Mouse (Mus musculus) thymus, adult 2 months (tissue): ENCODE data around the gene Erich6. TPM values are rescaled to one million over a fixed set of nuclear protein-coding genes. Genes with fewer than 3 reads are reported as not detected.

Experiments used
- DNase-seq: peaks from one replicate; pipeline ENCODE4 v3.0.0; 2021
- H3K27ac ChIP-seq: fragments of 200-500 bp; 2 replicates; pipeline ENCODE4 v1.5.1; 2012; ENCODE audit warnings: low read length, control low read depth; ENCODE audit not compliant: control insufficient read depth, insufficient read depth
- H3K27me3 ChIP-seq: fragments of 200-500 bp; 2 replicates; pipeline ENCODE4 v1.6.1; 2012; ENCODE audit warnings: mild to moderate bottlenecking, low read length, moderate library complexity, mixed read lengths; ENCODE audit not compliant: control insufficient read depth, insufficient read depth
- H3K36me3 ChIP-seq: fragments of 200-500 bp; 2 replicates; pipeline ENCODE4 v1.6.1; 2012; ENCODE audit warnings: mild to moderate bottlenecking, low read length, moderate library complexity; ENCODE audit not compliant: control insufficient read depth, insufficient read depth
- H3K4me1 ChIP-seq: fragments of 200-500 bp; replicated peaks from 2 replicates; pipeline ENCODE4 v1.6.1; 2012; ENCODE audit warnings: low read length; ENCODE audit not compliant: control insufficient read depth, insufficient read depth
- H3K4me3 ChIP-seq: fragments of 200-500 bp; 2 replicates; pipeline ENCODE4 v1.5.1; 2012; ENCODE audit warnings: mild to moderate bottlenecking, low read length, control low read depth, moderate library complexity; ENCODE audit not compliant: control insufficient read depth, insufficient read depth
- CTCF ChIP-seq: fragments of 200-500 bp; IDR thresholded peaks from 2 replicates; pipeline ENCODE4 v1.5.1; 2012; ENCODE audit warnings: mild to moderate bottlenecking, control low read depth, low read length, moderate library complexity, borderline replicate concordance; ENCODE audit not compliant: control insufficient read depth, poor library complexity, insufficient read depth; ENCODE audit errors: extremely low read depth
- POLR2A ChIP-seq: fragments of 200-500 bp; IDR thresholded peaks from 2 replicates; pipeline ENCODE4 v1.6.1; 2012; ENCODE audit warnings: mild to moderate bottlenecking, low read length, control low read depth, moderate library complexity; ENCODE audit not compliant: control insufficient read depth, poor library complexity, insufficient read depth; ENCODE audit errors: extremely low read depth
- WGBS: fragments of 180-500 bp; shearing (Covaris S2); methylation state at CpG from one replicate; pipeline ENCODE4 v1.1.7; 2018; 5-methylcytosine and 5-hydroxymethylcytosine counted together
- polyA plus RNA-seq: library from polyadenylated mRNA; depleted of rRNA; stranded (reverse); fragments of >200 nt; gene quantifications from 2 replicates; pipeline ENCODE4 v1.2.3, GENCODE M21; 2012

The Erich6 gene
- polyA plus RNA-seq, 1 experiment = not detected

- no peaks in the 10 kb centered on the region for H3K36me3 ChIP-seq
- TF ChIP-seq POLR2A = no peak
- no peaks in the 10 kb centered on the region for H3K4me1 ChIP-seq
- no peak overlapping the region for H3K4me3 ChIP-seq
- 56% methylated on average over 5 of the region's 5 CpGs for WGBS
- DNase-seq = peak; percentile 15
- H3K27ac ChIP-seq = no peak overlapping the region
- H3K27me3 ChIP-seq = no peaks in the 10 kb centered on the region
Observed at GRCm38 (mm10) chr3:58653907-58654306, 16.9 kb upstream of the Erich6 start.

GRCm38 (mm10) chr3:58650328-58650727, 13.3 kb upstream of the Erich6 start:
- Histone ChIP-seq H3K36me3 (no peaks in the 10 kb centered on the region), H3K4me1 (no peaks in the 10 kb centered on the region), H3K4me3 (no peak overlapping the region), H3K27ac (no peak overlapping the region), H3K27me3 (no peaks in the 10 kb centered on the region)
- WGBS = 89% methylated on average over 4 of the region's 4 CpGs
- TF ChIP-seq CTCF (no peak), POLR2A (no peak)
- no peak for DNase-seq

DNA sequence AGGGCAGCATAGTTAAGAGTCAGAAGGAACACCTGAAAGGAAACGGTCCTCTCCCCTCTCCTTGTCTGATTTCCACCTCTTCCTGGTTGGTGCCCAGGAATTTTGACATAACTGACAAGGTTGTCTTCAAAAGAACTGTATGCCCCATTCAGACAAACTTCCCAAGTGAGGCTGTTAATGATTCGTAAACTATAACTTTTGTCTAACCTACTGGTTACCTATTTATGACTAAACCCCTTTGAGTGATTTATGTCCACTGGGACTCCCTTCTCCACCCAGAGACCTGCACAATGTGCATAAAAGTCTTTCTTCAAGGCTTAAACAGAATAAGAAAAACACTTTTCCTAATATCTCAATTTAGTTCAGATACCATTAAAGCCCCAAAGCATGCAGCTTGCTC, 10.2 kb upstream of the Erich6 start:
- 88% methylated on average over 2 of the region's 2 CpGs for whole genome bisulfite sequencing
- H3K27ac ChIP-seq = no peak overlapping the region
- H3K4me3 ChIP-seq = no peak overlapping the region
- H3K4me1 ChIP-seq = no peaks in the 10 kb centered on the region
- no peak for DNase-seq
- TF ChIP-seq CTCF (no peak), POLR2A (no peak)
- no peaks in the 10 kb centered on the region for H3K36me3 ChIP-seq
- no peaks in the 10 kb centered on the region for H3K27me3 ChIP-seq

GRCm38 (mm10) chr3:58646180-58646579, 9.2 kb upstream of the Erich6 start:
- DNase-seq = no peak
- H3K4me3 ChIP-seq = no peak overlapping the region
- H3K27ac ChIP-seq = no peak overlapping the region
- H3K4me1 ChIP-seq = no peaks in the 10 kb centered on the region
- H3K36me3 ChIP-seq = no peaks in the 10 kb centered on the region
- no peak for TF ChIP-seq CTCF
- TF ChIP-seq POLR2A = no peak
- H3K27me3 ChIP-seq = no peaks in the 10 kb centered on the region
- 90% methylated on average over 4 of the region's 4 CpGs for WGBS

- no peak for DNase-seq
- WGBS = 92% methylated on average over 2 of the region's 2 CpGs
- no peaks in the 10 kb centered on the region for H3K27me3 ChIP-seq
Observed at GRCm38 (mm10) chr3:58631693-58632092, 5.3 kb downstream of the Erich6 start.

DNA sequence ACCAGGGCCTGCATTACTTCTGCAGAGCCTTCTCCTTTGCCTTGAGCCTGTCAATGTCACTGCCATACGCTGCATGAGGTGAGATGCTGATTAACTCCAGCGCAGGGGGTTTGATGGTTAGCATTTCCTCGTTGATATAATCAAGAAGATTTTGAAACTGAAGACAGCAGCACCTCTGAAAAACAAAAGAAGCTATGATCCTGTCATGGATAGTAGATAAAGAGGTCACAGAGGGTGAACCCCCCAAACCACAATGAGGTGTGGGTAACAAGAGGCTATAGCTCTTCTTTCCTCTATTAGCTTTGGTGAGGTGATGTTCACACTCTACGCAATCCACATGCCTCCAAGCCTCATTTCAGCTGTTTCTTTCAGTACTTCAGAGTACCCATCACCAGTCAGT, 12.0 kb downstream of the Erich6 start:
- H3K36me3 ChIP-seq = no peaks in the 10 kb centered on the region
- TF ChIP-seq POLR2A (no peak), CTCF (no peak)
- H3K27me3 ChIP-seq = no peaks in the 10 kb centered on the region
- no peak overlapping the region for H3K4me3 ChIP-seq
- no peaks in the 10 kb centered on the region for H3K4me1 ChIP-seq
- no peak for DNase-seq
- no peak overlapping the region for H3K27ac ChIP-seq
- WGBS = 71% methylated on average over 4 of the region's 4 CpGs

More at GRCm38 (mm10) chr3:58631693-58632092, 5.3 kb downstream of the Erich6 start:
- TF ChIP-seq CTCF = no peak
- no peak for TF ChIP-seq POLR2A
- no peaks in the 10 kb centered on the region for H3K4me1 ChIP-seq
- H3K4me3 ChIP-seq = no peak overlapping the region
- no peak overlapping the region for H3K27ac ChIP-seq
- no peaks in the 10 kb centered on the region for H3K36me3 ChIP-seq

DNA sequence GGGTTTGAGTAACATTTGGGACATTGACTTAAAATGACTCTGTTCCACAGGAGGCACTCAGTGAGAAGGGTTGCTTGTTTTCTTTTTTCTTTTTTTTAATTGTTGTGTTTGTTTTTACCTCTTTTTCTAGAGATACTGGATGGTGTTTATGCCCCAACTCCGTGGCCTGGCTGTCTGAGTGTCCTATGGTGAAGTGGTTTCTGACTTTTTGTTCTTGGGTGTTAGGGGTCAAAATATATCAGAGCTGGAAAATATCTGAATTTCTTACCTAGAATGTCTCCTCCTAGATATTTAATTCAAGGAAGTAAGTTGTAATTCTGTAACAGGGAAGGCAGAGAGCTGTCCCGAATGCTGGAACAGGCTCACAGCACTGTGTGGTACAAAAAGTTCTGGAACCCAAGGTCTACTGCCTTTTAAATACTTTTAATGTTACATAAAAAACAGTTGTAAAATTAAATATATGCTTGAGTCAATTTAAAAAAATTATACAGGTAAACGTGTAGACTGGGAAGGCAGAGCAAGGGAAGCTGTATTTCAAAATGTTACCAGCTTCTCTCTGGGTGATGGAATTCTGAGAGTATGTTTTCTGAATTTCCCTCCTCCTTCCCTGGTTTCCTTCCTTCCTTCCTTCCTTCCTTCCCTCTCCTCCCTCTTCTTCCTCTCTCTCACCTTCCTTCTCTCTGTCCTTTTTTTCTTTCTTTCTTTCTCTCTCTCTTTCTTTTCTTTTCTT, 14.2 kb downstream of the Erich6 start:
- DNase-seq = no peak
- no peaks in the 10 kb centered on the region for H3K27me3 ChIP-seq
- TF ChIP-seq CTCF = no peak
- no peak for TF ChIP-seq POLR2A
- H3K4me3 ChIP-seq = no peak overlapping the region
- H3K4me1 ChIP-seq = no peaks in the 10 kb centered on the region
- no peaks in the 10 kb centered on the region for H3K36me3 ChIP-seq
- no peak overlapping the region for H3K27ac ChIP-seq
- WGBS = 82% methylated on average over 3 of the region's 3 CpGs
